In the genomic region with DNA sequence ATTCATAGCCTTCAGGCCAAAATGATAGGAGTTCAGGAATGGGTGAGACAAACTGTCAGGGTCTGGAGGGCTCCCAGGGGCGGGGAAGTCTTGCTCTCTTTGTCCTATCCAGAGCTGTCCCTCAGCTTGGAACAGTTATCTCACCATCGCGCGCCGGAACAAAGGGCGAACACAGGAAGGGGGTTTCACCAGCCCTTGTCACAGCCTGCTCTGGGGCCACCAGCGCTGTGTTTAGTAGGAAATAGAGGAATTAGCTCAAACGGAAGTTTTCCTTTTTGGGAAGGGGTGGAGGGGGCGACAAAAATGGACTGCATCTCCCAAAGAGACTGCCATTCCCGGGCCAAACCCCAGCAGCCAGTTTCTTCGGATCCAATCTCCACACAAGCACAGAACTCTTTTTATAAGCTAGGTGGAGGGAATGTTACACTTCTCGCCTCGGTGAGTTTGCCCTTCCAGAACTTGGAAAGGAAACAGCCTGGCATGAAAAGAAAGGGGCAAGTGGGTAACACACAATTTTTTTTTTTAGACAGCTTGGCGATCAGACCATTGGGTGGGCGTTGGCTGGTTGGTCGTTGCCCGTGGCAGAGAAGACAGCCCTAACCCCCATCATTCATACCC, we compare ENCODE assay signal across 8 mouse cellular contexts. TPM values are rescaled to one million over a fixed set of nuclear protein-coding genes. Genes with fewer than 3 reads are reported as not detected.
DNase-seq lines count a peak whose midpoint lies in the region; ATAC-seq and TF ChIP-seq lines count a peak whose summit lies in the region.

No protein-coding gene starts in this region.

- no peak overlapping the region for H3K9ac ChIP-seq in intestine, postnatal 0 days (ENCODE audit: low read depth, low read length)
- H3K9ac ChIP-seq in liver, embryonic 16.5 days (ENCODE audit: low read depth, low read length): no peak overlapping the region

- ATAC-seq in intestine, postnatal 0 days: no peak
- no peak for ATAC-seq in liver, embryonic 16.5 days (ENCODE audit: low read depth)

- no peaks in the 10 kb centered on the region for H3K9me3 ChIP-seq in intestine, postnatal 0 days (ENCODE audit: control insufficient read depth)
- no peaks in the 10 kb centered on the region for H3K9me3 ChIP-seq in liver, embryonic 16.5 days (replicated peaks; ENCODE audit: control insufficient read depth, low read length)

- WGBS in intestine, postnatal 0 days: 10% methylated on average over 17 of the region's 17 CpGs
- 1% methylated on average over 17 of the region's 17 CpGs for WGBS in liver, embryonic 16.5 days (ENCODE audit: insufficient replicate concordance)

- H3K4me2 ChIP-seq in intestine, postnatal 0 days (replicated peaks; ENCODE audit: low read depth): peak overlapping the region; percentile 97
- H3K4me2 ChIP-seq in liver, embryonic 16.5 days (ENCODE audit: low read depth, low read length): peak overlapping the region; percentile 73

- peak; percentile 18 to 25 for DNase-seq in left cerebral cortex, adult 18-20 months (ENCODE audit: low spot score in 2 of 2)
- DNase-seq in left cerebral cortex, adult 9 months (ENCODE audit: low spot score in 2 of 2): no peak
- peak; percentile 16 to 24 for DNase-seq in cerebellum, postnatal 36 days
- peak; percentile 8 to 29 for DNase-seq in heart, adult 18-20 months
- DNase-seq in right cerebral cortex, adult 18-20 months: peak; percentile 12
- DNase-seq in spleen, postnatal 4 days (ENCODE audit: low spot score in 2 of 2): no peak

- H3K27me3 ChIP-seq in intestine, postnatal 0 days (replicated peaks; ENCODE audit: control insufficient read depth, insufficient read depth, low read length): peaks cover 24% of the 10 kb centered on the region
- H3K27me3 ChIP-seq in liver, embryonic 16.5 days (ENCODE audit: control insufficient read depth, insufficient read depth, low read depth, low read length): peaks cover 41% of the 10 kb centered on the region

- H3K27ac ChIP-seq in intestine, postnatal 0 days (ENCODE audit: low read depth, low read length): no peak overlapping the region
- H3K27ac ChIP-seq in liver, embryonic 16.5 days (ENCODE audit: low read length): no peak overlapping the region

- peaks cover 4% of the 10 kb centered on the region; the same call in 1 of the 2 replicates for H3K4me1 ChIP-seq in intestine, postnatal 0 days (replicated peaks; ENCODE audit: control insufficient read depth, insufficient read depth, low read length)
- H3K4me1 ChIP-seq in liver, embryonic 16.5 days (ENCODE audit: control insufficient read depth, low read depth, low read length): no peaks in the 10 kb centered on the region; the same call in none of the 2 replicates

- H3K4me3 ChIP-seq in intestine, postnatal 0 days (ENCODE audit: low read depth, low read length): peak overlapping the region; percentile 66
- H3K4me3 ChIP-seq in liver, embryonic 16.5 days (ENCODE audit: low read depth, low read length): peak overlapping the region; percentile 59

- H3K36me3 ChIP-seq in intestine, postnatal 0 days (ENCODE audit: control insufficient read depth, insufficient read depth): no peaks in the 10 kb centered on the region
- no peaks in the 10 kb centered on the region for H3K36me3 ChIP-seq in liver, embryonic 16.5 days (ENCODE audit: control insufficient read depth, insufficient read depth)

- no peak for TF ChIP-seq CTCF in intestine, postnatal 0 days (IDR thresholded peaks at IDR 0.05; ENCODE audit: low read depth)

RNA-seq across cellular contexts. Expression of gene Fjx1, which starts 2.6 kb away (rescaled TPM):
- 10 to 100 TPM; 64.0 to 69.9 TPM for total RNA-seq in left cerebral cortex, adult 18-20 months (2021)
- total RNA-seq in heart, adult 18-20 months (2021): under 1 TPM; 0.10 to 0.32 TPM
- polyA plus RNA-seq in intestine, postnatal 0 days (2015; fragmentation: Nextera tagmentation; extraction: Ambion mirVana): 3.8 TPM in 2 replicates
- polyA plus RNA-seq in liver, embryonic 16.5 days (2015; fragmentation: Nextera tagmentation; extraction: Ambion mirVana): 0.18 and 0.20 TPM in 2 replicates

RNA-seq across cellular contexts. Expression of gene Trim44, which starts 42.1 kb away (rescaled TPM):
- 100 to 1,000 TPM; 186 to 190 TPM for total RNA-seq in left cerebral cortex, adult 18-20 months (2021)
- 10 to 100 TPM; 28.1 to 28.2 TPM for total RNA-seq in heart, adult 18-20 months (2021)
- 10.7 and 12.3 TPM in 2 replicates for polyA plus RNA-seq in intestine, postnatal 0 days (2015; fragmentation: Nextera tagmentation; extraction: Ambion mirVana)
- polyA plus RNA-seq in liver, embryonic 16.5 days (2015; fragmentation: Nextera tagmentation; extraction: Ambion mirVana): 3.4 and 4.0 TPM in 2 replicates

Comparison
In these comparisons a context has a peak if more than half of its experiments do, and no peak if none do; other contexts are left out.
1. DNase-seq: peak in left cerebral cortex, adult 18-20 months (2 of 2), cerebellum, postnatal 36 days (2 of 2), heart, adult 18-20 months (2 of 2) and right cerebral cortex, adult 18-20 months (single experiment); none in left cerebral cortex, adult 9 months (0 of 2) and spleen, postnatal 4 days (0 of 2).
2. RNA of gene Fjx1, which starts 2.6 kb away (total RNA-seq): 64.0 to 69.9 TPM in left cerebral cortex, adult 18-20 months; 0.10 to 0.32 TPM in heart, adult 18-20 months; every median in the first group is over 10 times any median in the second.
3. RNA of gene Trim44, which starts 42.1 kb away (total RNA-seq): 186 to 190 TPM in left cerebral cortex, adult 18-20 months; 28.1 to 28.2 TPM in heart, adult 18-20 months; every median in the first group is over 4 times any median in the second.